Mouse (Mus musculus): ENCODE results near the gene Dqx1. TPM values are rescaled to one million over a fixed set of nuclear protein-coding genes. Genes with fewer than 3 reads are reported as not detected.
A peak's percentile ranks its signal among the peaks of the same experiment; 100 is the strongest.

Gene Dqx1
- polyA plus RNA-seq, 1 experiment from 2014 or later = 0.23 TPM

DNA sequence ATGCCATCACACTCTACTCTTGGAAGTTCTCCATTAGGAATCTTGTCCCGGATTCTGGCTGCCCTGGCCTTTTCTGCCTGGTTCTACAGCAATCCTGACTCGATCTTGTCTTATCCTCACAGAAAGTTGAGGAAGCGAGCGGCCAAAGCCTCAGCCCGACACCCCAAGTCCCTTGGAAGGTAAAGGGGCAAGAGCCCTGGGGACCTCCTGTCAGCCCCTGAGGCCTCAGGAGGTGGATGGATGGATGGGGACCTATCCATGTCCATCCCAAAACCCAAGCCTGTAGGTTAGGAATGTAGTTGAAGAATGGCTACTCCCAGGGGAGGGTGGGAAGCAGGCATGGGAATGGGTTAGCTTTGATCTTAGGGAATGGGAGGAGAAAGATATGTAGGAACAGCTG lies 13.7 kb upstream of the Dqx1 start:
- WGBS (ENCODE audit: missing documents) = 92% methylated on average over 5 of the region's 5 CpGs

DNA sequence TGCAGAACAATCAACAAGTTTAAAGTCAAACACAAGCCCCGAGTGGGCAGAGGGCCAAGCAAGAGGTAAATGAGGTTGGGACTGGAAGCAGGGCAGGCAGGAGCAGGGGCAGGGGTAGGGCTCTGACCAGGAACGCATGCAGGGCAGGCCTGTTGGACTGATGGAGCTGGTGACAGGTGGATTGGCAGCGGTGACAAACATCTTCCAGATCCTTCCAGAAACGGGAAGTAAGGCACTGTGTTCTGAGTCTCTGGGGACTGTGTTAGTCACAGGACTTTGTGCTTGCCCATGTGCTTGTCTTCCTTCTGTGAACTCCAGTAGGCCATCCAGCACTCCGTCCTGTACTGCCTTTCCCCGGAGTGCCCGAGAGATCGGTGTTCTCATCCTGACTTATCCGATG lies 12.9 kb upstream of the Dqx1 start:
- H3K4me3 ChIP-seq (ENCODE audit: inconsistent target) = no peak overlapping the region
- WGBS (ENCODE audit: missing documents) = 35% methylated on average over 8 of the region's 9 CpGs
- H3K79me2 ChIP-seq (ENCODE audit: inconsistent target) = peaks cover 16% of the 10 kb centered on the region; the same call in 1 of the 2 replicates
- H3K36me3 ChIP-seq (ENCODE audit: inconsistent target) = no peaks in the 10 kb centered on the region
- H3K27ac ChIP-seq = peak overlapping the region; percentile 96

More for the DNA sequence above, 13.7 kb upstream of the Dqx1 start:
- Histone ChIP-seq H3K4me3 (ENCODE audit: inconsistent target) (no peak overlapping the region), H3K79me2 (ENCODE audit: inconsistent target) (peaks cover 16% of the 10 kb centered on the region; the same call in 1 of the 2 replicates), H3K36me3 (ENCODE audit: inconsistent target) (no peaks in the 10 kb centered on the region), H3K27ac (peak overlapping the region; percentile 96)

DNA sequence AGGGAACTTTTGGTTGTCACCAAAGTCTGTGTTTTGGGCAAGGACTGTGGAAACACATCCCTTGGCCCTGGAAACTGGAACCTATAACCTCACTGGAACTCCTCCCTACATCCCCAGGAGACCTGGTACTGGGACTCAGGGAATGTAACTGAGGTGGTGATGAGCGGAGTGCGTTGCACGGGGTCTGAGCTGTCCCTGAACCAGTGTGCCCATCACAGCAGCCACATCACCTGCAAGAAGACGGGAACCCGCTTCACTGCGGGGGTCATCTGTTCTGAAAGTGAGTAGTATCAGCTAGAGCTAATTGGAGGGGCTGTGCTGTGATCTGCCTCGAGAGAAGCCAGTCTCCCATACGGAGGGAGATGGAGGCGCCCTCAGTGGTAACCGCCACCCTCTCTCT lies 8.3 kb upstream of the Dqx1 start:
- H3K36me3 ChIP-seq (ENCODE audit: inconsistent target) = peaks cover 14% of the 10 kb centered on the region; the same call in 1 of the 2 replicates
- no peak overlapping the region for H3K27ac ChIP-seq

DNA sequence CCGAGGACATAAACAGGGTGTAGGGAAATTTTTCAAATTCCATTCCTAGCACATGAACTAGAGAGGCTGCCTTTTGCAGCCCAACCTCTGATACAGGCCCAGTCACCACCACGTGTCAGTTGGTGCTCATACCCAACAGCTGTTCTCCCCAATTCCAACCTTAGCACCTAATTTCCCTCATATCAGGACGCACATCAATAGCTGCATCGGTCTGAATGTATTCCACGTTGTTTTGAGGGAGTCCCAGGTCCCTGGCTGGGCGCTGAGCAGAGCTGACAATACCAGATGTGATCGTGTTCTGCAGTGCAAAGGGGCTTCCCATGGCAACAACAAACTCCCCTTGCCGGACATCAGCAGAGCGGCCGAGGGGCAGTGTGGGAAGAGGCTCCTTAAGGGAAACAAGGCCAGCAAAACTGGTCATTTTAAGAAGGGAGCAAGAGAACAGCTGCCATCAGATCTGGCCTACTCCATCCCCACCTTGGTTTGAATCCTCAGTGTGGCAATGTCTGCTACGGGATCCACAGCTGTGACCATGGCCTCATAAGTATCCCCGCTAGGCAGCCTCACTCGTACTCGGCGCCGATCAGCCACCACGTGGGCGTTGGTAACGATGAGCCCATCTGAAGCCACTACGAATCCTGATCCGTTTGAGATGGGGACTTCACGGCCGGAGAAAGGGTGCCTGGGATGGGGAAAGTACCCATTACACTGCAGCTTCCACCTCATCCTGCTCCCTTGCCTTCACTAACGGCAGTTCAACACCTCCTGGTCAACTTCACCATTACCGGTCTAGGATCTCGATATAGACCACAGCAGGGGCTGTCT lies 4.3 kb upstream of the Dqx1 start:
- H3K4me3 ChIP-seq (ENCODE audit: inconsistent target) = peak overlapping the region; percentile 76
- H3K36me3 ChIP-seq (ENCODE audit: inconsistent target) = peaks cover 35% of the 10 kb centered on the region; the same call in 1 of the 2 replicates
- WGBS (ENCODE audit: missing documents) = 7% methylated on average over 26 of the region's 26 CpGs
- H3K79me2 ChIP-seq (ENCODE audit: inconsistent target) = peaks cover 56% of the 10 kb centered on the region
- H3K27ac ChIP-seq = peak overlapping the region; percentile 80

More for the DNA sequence above, 8.3 kb upstream of the Dqx1 start:
- 93% methylated on average over 10 of the region's 10 CpGs for WGBS (ENCODE audit: missing documents)
- Histone ChIP-seq H3K4me3 (ENCODE audit: inconsistent target) (no peak overlapping the region), H3K79me2 (ENCODE audit: inconsistent target) (peaks cover 33% of the 10 kb centered on the region)

DNA sequence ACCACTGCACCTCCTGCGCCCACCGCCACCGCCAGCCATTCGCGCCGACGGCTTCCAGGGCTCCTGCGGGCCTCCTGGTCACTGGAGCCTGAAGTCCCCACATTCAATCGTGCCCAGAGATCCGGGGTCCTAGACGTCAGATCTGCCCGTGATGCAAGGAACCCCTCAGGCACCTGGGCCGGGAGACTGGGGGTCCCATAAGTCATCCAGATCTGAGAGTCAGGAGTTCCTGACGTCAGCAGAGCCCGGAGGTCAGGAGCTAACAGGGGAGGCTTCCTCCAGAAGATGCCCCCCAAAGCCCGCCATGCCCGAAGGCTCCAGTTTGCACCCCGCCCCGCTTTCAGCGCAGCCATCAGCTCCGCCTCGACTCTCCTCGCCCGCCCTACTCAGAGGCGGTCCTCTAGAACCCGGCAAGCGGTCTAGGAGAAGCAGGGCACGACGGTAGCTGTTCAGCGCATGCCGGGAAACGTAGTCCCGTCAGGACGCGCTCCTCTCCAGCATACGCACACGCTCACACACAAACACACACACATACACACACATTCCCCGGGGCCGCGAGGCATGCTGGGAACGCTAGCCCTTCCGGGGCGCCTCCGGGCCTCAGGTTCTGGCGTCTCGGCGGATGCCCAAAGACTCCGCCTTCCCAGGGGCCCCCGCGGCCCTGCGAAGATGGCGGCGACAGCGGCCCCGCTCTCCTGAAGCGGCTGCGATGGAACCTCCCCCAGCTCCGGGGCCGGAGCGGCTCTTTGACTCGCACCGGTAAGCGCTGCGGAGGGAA lies 3.4 kb upstream of the Dqx1 start, which contains the start of gene Aup1:
Gene Aup1, plus strand, starts transcription at position 448 of the 778 bp plus-strand sequence.
- H3K4me3 ChIP-seq (ENCODE audit: inconsistent target) = peak within 1 kb of the TSS; percentile 82
- peaks cover 35% of the 10 kb centered on the region; the same call in 1 of the 2 replicates for H3K36me3 ChIP-seq (ENCODE audit: inconsistent target)
- WGBS (ENCODE audit: missing documents) = 1% methylated on average over 57 of the region's 64 CpGs
- H3K27ac ChIP-seq = peak within 1 kb of the TSS; percentile 80
- H3K79me2 ChIP-seq (ENCODE audit: inconsistent target) = peaks cover 56% of the 10 kb centered on the region

DNA sequence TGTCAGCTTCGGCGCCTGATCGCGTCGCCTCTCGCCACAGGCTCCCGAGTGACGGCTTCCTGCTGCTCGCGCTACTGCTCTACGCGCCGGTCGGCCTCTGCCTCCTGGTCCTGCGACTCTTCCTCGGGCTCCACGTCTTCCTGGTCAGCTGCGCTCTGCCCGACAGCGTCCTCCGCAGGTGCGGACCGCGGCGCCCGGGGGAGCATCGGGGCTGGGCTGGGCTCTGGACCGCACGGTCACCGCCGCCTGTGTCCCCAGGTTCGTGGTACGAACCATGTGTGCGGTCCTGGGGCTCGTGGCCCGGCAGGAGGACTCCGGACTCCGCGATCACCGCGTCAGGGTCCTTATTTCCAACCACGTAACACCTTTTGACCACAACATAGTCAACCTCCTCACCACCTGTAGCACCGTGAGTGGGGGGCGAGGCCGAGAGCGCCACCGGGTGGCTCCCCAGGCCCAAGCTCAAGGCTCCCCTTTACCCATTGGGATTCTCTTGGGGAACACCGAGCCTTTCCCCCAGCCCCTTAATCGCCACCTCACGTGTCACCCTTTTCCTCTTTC lies 2.7 kb upstream of the Dqx1 start, which contains the start of gene Htra2:
Gene Htra2, minus strand, starts transcription at position 403 of the 561 bp plus-strand sequence.
- WGBS (ENCODE audit: missing documents) = under 1% methylated on average over 43 of the region's 50 CpGs
- peak within 1 kb of the TSS; percentile 80 for H3K27ac ChIP-seq
- H3K4me3 ChIP-seq (ENCODE audit: inconsistent target) = peak within 1 kb of the TSS; percentile 82
- peaks cover 56% of the 10 kb centered on the region for H3K79me2 ChIP-seq (ENCODE audit: inconsistent target)
- peaks cover 34% of the 10 kb centered on the region; the same call in 1 of the 2 replicates for H3K36me3 ChIP-seq (ENCODE audit: inconsistent target)

DNA sequence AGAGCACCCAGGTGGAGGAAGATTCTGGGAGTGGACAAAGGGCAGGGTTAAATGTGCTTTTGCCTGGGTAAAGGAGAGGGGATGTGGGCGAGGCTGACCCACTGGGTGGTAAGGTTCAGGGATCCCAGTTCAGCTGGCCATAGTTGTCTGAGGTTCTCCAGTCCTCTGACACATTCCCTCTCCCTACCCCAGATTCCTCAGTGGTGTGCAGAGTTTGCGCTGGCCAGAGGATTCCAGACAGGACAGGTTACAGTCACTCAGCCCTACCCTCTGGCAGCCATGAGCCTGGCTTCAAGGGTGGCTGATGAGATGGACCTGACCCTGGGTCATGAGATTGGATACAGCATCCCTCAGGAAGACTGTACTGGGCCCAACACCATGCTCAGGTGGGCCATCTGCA lies 1.1 kb downstream of the Dqx1 start:
- Histone ChIP-seq H3K79me2 (ENCODE audit: inconsistent target) (peaks cover 29% of the 10 kb centered on the region), H3K27ac (no peak overlapping the region), H3K4me3 (ENCODE audit: inconsistent target) (no peak overlapping the region), H3K36me3 (ENCODE audit: inconsistent target) (peaks cover 20% of the 10 kb centered on the region; the same call in 1 of the 2 replicates)
- 100% methylated on average over 1 of the region's 2 CpGs for WGBS (ENCODE audit: missing documents)

DNA sequence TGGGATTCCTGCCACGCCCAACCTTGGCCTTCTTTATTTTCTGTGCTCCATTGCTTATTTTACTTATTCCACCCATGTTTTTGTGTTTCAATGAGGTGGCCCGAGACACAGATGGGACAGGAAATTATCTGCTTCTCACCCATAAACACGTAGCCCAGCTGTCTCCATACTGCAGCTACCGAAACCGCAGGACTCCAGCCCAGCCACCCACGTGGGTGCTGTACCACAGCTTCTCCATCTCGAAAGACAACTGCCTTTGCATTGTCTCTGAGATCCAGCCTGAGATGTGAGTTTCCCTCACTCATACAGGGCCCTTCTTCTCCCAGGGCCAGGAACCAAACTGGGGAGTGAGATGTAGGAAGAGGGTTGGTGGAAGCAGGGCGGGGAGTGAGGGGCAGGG lies 8.4 kb downstream of the Dqx1 start:
- Histone ChIP-seq H3K27ac (no peak overlapping the region), H3K36me3 (ENCODE audit: inconsistent target) (no peaks in the 10 kb centered on the region), H3K79me2 (ENCODE audit: inconsistent target) (no peaks in the 10 kb centered on the region), H3K4me3 (ENCODE audit: inconsistent target) (no peak overlapping the region)
- 57% methylated on average over 8 of the region's 8 CpGs for WGBS (ENCODE audit: missing documents)

DNA sequence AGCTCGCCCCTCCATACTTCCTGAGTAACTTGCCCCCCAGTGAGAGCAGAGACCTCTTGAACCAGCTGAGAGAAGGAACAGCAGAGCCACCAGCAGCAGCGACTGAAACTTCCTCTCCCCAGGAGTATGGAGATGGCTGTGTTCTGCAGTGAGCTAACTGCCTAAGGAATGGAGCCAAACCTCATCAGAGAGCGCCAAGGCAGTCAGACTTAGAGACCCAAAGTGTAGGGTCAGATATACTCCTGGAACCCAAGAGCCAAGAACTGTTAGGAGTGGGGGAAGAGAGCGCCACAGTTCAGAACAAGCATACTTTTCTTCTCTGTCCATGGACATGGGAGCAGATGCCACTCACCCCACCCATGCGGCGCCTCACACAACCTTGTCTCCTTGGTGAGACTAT lies 8.8 kb downstream of the Dqx1 start:
- no peaks in the 10 kb centered on the region for H3K36me3 ChIP-seq (ENCODE audit: inconsistent target)
- WGBS (ENCODE audit: missing documents) = 51% methylated on average over 6 of the region's 6 CpGs

DNA sequence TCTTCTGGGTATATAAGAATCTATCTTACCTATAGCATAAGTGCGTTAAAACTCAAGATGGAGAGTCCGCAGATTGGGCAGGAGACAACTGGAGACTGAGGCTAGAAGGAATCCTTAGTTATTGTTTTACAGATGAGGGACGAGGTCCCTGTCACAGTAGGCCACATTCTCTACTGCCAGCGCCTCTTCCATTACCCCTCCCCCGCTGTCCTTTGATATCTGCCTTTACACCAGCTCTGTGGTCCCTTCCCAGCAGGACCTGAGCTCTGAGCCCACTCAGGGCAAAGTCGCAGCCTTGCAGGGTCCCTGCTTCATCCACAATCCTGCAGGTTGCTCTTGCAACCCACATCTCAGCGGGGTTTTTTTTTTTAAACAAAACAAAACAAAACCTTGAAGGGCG lies 10.6 kb downstream of the Dqx1 start:
- H3K36me3 ChIP-seq (ENCODE audit: inconsistent target) = no peaks in the 10 kb centered on the region
- 69% methylated on average over 8 of the region's 8 CpGs for WGBS (ENCODE audit: missing documents)
- no peak overlapping the region for H3K4me3 ChIP-seq (ENCODE audit: inconsistent target)
- no peak overlapping the region for H3K27ac ChIP-seq
- H3K79me2 ChIP-seq (ENCODE audit: inconsistent target) = no peaks in the 10 kb centered on the region

More for the DNA sequence above, 8.8 kb downstream of the Dqx1 start:
- no peak overlapping the region for H3K27ac ChIP-seq
- no peaks in the 10 kb centered on the region for H3K79me2 ChIP-seq (ENCODE audit: inconsistent target)
- H3K4me3 ChIP-seq (ENCODE audit: inconsistent target) = no peak overlapping the region

DNA sequence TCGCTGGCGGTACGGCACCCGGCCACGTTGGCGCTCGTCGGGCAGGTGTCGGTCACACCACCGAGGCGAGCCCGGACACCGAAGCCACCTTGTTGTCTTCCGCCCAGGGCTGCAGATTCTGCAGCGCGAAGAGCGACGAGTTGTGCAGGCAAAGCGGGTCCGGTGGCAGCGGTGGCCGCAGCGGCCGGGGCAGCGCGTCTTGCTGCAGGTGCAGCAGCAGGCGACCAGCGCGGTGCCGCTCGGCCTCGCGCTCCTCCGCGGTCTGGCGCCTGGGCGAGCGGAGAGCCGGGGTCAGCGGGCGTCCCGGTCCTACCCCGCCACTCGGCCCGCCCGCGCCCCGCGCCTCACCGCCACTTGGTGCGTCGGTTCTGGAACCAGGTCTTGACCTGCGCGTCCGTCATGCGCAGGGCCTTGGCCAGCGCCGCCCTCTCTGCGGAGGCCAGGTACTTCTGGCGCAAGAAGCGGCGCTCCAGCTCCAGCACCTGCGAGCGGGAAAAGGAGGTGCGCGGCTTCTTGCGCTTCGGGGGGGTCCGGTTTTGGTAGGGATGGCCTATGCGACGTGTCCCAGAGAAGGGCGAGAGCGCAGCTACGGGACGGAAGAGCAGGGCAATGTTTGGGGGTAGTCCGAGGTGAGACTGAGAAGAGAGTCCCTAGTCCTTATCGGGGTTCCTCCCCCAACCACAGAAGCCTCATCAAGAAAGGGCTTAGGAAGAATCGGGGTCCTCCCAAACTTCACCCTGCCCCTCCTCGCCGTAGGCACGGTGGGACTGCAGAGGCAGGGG lies 11.3 kb downstream of the Dqx1 start:
- no peaks in the 10 kb centered on the region for H3K79me2 ChIP-seq (ENCODE audit: inconsistent target)
- 5% methylated on average over 73 of the region's 81 CpGs for WGBS (ENCODE audit: missing documents)
- no peak overlapping the region for H3K4me3 ChIP-seq (ENCODE audit: inconsistent target)
- no peak overlapping the region for H3K27ac ChIP-seq
- no peaks in the 10 kb centered on the region for H3K36me3 ChIP-seq (ENCODE audit: inconsistent target)

DNA sequence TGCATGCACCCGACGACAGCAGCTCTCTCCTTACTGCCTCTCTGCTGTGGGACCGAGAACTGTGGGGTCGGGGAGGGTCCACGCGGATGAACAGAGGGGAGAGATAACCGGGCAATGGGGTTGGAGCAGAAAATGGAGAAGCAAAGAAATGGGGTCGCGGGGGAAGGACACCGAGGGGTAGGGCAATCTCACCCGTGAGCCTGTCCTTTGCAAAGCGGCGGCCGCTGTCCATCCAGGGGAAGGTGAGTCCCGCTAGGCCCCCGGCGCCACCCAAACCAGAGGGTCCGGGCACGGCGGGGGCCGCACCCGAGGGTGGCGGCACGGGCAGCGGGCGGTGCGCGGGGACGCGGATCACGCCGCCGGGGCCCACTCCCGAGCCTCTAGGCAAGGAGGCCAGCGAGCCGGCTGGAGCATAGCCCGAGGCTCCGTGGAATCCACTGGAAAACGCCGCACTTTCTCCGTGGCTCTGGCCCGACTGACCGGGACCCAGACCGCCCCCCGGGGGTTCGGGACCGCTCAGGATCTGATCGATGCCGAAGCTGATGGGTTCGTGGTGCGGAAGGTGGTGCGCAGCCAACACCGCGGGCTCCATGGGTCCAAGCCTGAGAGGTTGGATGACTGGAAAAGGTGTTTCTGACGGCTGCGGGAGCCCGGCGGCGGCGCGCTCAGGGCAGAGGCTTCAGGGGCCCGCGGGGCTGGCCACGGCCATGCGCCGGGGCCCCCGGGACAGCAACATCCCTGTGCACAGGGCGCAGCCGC lies 12.0 kb downstream of the Dqx1 start:
- WGBS (ENCODE audit: missing documents) = 6% methylated on average over 67 of the region's 69 CpGs
- H3K4me3 ChIP-seq (ENCODE audit: inconsistent target) = no peak overlapping the region
- no peaks in the 10 kb centered on the region for H3K79me2 ChIP-seq (ENCODE audit: inconsistent target)
- H3K27ac ChIP-seq = no peak overlapping the region
- no peaks in the 10 kb centered on the region for H3K36me3 ChIP-seq (ENCODE audit: inconsistent target)

DNA sequence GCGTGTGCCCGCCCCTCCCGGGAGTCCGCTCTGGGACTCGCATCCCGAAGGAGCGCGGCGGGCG lies 12.4 kb downstream of the Dqx1 start, which contains the start of gene Tlx2:
Gene Tlx2, minus strand, starts transcription at position 47 of the 64 bp plus-strand sequence.
- Histone ChIP-seq H3K4me3 (ENCODE audit: inconsistent target) (no peak within 1 kb of the TSS), H3K79me2 (ENCODE audit: inconsistent target) (no peaks in the 10 kb centered on the region), H3K36me3 (ENCODE audit: inconsistent target) (no peaks in the 10 kb centered on the region), H3K27ac (no peak within 1 kb of the TSS)
- WGBS (ENCODE audit: missing documents) = 4% methylated on average over 10 of the region's 10 CpGs
